Mouse (Mus musculus) cerebellum, adult 2 months (tissue): ENCODE data around the gene Insig2.

Source experiments
- CTCF ChIP-seq: fragments of 200-500 bp; IDR thresholded peaks from 2 replicates; pipeline ENCODE4 v1.5.1; 2011; ENCODE audit warnings: low read depth, mild to moderate bottlenecking, control low read depth, low read length, moderate library complexity, borderline replicate concordance; ENCODE audit not compliant: insufficient read depth
- POLR2A ChIP-seq: fragments of 200-500 bp; IDR thresholded peaks from 2 replicates; pipeline ENCODE4 v1.6.1; 2011; ENCODE audit warnings: low read length, control low read depth, borderline replicate concordance; ENCODE audit not compliant: insufficient read depth

DNA sequence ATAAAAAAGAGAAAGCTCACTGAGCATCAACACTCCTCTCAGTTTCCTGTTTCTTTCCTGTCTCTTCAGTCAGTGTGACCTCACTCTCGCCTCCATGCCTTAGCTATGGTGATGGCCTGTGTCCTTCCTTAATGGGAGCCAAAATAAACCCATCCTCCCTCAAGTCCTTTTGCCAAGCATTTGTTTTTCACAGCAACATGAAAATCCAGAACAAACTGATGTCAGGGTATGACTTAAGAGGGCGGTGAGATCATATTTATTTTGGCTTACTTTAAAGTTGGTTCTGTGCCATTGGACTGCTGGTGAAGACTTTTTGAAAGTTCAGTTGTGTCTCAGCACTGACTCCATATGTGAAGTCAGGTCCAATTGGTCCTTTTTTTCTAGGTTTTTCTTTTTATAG is 3.0 kb downstream of the Insig2 start:
- TF ChIP-seq CTCF (no peak), POLR2A (no peak)
